Mouse (Mus musculus): ENCODE results near the gene Defb18. TPM values are rescaled to one million over a fixed set of nuclear protein-coding genes. Genes with fewer than 3 reads are reported as not detected.
"Not testable (repeated sequence)": the region's sequence is repeated elsewhere in the genome, so short reads cannot be mapped to it uniquely, and the experiment has no call there.

Gene Defb18
- total RNA-seq (2021) = not detected
- long read RNA-seq, experiment 1 = 0 reads
- long read RNA-seq, experiment 2 = 0 reads

- TF ChIP-seq CTCF (IDR thresholded peaks at IDR 0.05) = no peak
- intact Hi-C loops (cut with DNase I) = no loop called here
- H3K27ac ChIP-seq = no peak within 1 kb of the TSS
- H3K4me3 ChIP-seq = no peak within 1 kb of the TSS
- DNase-seq = no peak
Measured at GRCm38 (mm10) chr1:18237343-18237742, at the start of gene Defb18. Gene Defb18 (minus strand): TSS chr1:18237443.

GRCm38 (mm10) chr1:18271095-18271494 lies 33.9 kb upstream of the Defb18 start:
- intact Hi-C loops (cut with DNase I) = no loop called here
- no peak for TF ChIP-seq CTCF (IDR thresholded peaks at IDR 0.05)
- DNase-seq = no peak
- H3K4me3 ChIP-seq = no peak overlapping the region
- no peak overlapping the region for H3K27ac ChIP-seq

GRCm38 (mm10) chr1:18268845-18269244 lies 31.6 kb upstream of the Defb18 start:
- TF ChIP-seq CTCF (IDR thresholded peaks at IDR 0.05) = no peak
- Histone ChIP-seq H3K27ac (no peak overlapping the region), H3K4me3 (no peak overlapping the region)
- no peak for DNase-seq
- intact Hi-C loops (cut with DNase I) = no loop called here

- TF ChIP-seq CTCF (IDR thresholded peaks at IDR 0.05) = no peak
- no peak for DNase-seq
- H3K27ac ChIP-seq = no peak within 1 kb of the TSS
- no peak within 1 kb of the TSS for H3K4me3 ChIP-seq
- intact Hi-C loops (cut with DNase I) = no loop called here
Measured at GRCm38 (mm10) chr1:18265038-18265437, 27.8 kb upstream of the Defb18 start, which contains the start of gene Defb41. Gene Defb41 (minus strand): TSS chr1:18265138.

- H3K4me3 ChIP-seq; intact Hi-C loops (cut with DNase I); DNase-seq; H3K27ac ChIP-seq: not testable (repeated sequence)
Measured at GRCm38 (mm10) chr1:18245801-18246580, 8.7 kb upstream of the Defb18 start.

GRCm38 (mm10) chr1:18223385-18223945 lies 13.8 kb downstream of the Defb18 start:
- Histone ChIP-seq H3K27ac (no peak overlapping the region), H3K4me3 (no peak overlapping the region)
- intact Hi-C loops (cut with DNase I) = no loop called here
- DNase-seq = no peak
- no peak for TF ChIP-seq CTCF (IDR thresholded peaks at IDR 0.05)

- no peak overlapping the region for H3K4me3 ChIP-seq
- no peak overlapping the region for H3K27ac ChIP-seq
- no peak for DNase-seq
- intact Hi-C loops (cut with DNase I) = no loop called here
- TF ChIP-seq CTCF (IDR thresholded peaks at IDR 0.05) = no peak
Measured at GRCm38 (mm10) chr1:18191719-18192118, 45.5 kb downstream of the Defb18 start.

GRCm38 (mm10) chr1:18190714-18191712 lies 46.2 kb downstream of the Defb18 start:
- DNase-seq = no peak
- intact Hi-C loops (cut with DNase I) = no loop called here
- Histone ChIP-seq H3K27ac (no peak overlapping the region), H3K4me3 (no peak overlapping the region)
- no peak for TF ChIP-seq CTCF (IDR thresholded peaks at IDR 0.05)

Other genes with a start within 250 kb of the Defb18 start
- not detected for gene Crisp4, start 91.5 kb downstream of the Defb18 start, total RNA-seq (2021)
- gene Defb41, start 27.7 kb upstream of the Defb18 start, total RNA-seq (2021) = not detected

Data from gastrocnemius, adult 2 months (tissue).